Mouse (Mus musculus) heart, postnatal 0 days (tissue): ENCODE results near the gene Efna5.

ENCODE experiments used
- CTCF ChIP-seq: IDR thresholded peaks from 2 replicates; pipeline ENCODE4 v1.5.1; 2016; ENCODE audit warnings: antibody characterized with exemption, control low read depth, low read depth
- EP300 ChIP-seq: IDR thresholded peaks from 2 replicates; pipeline ENCODE4 v1.6.1; 2016; ENCODE audit warnings: antibody characterized with exemption, low read depth

DNA sequence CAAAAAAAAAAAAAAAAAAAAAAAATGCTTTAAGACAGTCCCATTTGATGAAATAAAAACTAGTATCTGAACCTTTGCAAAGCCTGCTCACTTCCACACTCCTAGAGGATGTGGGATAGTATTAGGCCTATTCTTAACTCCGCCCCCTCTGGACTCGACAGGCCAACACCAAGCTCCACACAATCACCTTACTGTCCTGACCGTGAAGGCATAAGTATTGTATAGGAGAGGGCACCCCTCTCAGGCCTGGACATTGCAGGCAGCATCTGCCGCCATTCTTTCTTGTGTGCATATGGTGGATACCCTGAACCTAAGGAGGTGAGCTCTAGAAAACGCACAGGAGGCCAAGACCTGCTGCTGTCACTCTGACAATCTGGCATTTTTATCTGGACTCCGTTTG lies 274.4 kb downstream of the Efna5 start:
- TF ChIP-seq CTCF (no peak), EP300 (no peak)
